Mouse (Mus musculus) T-helper 1 cell (primary cell): Measurements from ENCODE around the gene H2-Q7.
"Not testable (repeated sequence)": the region's sequence is repeated elsewhere in the genome, so short reads cannot be mapped to it uniquely, and the experiment has no call there.

ENCODE experiments used
- in situ Hi-C: fragments of 300-600 bp; cut with MboI, MseI; formaldehyde crosslinking; loops from one replicate; pipeline ENCODE4 v1.15.1; 2025; ENCODE audit warnings: high pct_unique_total_duplicates

Gene H2-Q7

DNA sequence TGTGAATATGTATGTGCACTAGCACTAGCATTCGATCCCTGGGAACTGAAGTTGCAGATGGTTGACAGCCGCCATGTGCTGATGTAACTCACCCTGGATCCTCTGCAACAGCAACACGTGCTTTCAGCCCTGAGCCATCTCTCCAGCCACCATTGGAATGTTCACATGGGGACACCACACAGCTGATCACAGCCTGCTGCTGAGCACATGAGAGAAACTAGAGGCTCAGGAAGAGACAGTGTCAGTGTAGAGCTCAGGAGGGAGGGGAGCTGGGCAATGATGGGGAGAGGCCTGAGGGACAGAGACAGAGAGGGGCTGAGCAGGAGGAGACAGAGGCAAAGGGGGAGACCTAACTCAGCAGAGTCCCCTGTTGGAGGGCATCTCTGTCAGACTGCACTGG, 3.4 kb upstream of the H2-Q7 start:
- in situ Hi-C loops: not testable (repeated sequence)

DNA sequence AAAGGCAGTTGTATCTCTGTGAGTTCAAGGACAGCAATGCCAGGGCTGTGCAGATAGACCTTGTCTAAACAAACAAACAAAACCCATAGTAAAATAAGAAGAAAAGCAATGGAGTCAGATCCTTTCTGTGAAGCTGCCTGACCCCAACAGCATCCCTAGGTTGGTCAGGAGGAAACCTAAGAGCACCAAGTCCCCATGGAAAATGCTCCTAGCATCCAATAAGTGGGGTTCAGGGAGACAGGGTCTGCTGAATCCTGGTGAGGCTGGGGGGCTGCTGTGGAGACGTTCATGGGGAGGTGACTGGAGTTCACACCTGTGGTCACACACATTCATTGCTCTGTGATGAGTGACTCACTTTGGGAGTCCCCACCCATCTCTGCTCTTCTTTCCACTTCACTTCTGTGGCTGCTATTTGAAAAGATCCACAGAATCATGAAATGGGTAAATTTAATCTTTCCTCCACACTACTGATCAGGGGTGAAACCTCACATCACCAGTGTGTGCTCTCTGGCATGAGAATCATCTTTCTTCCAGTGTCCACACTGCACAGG, 1.5 kb upstream of the H2-Q7 start:
- in situ Hi-C loops: not testable (repeated sequence)

DNA sequence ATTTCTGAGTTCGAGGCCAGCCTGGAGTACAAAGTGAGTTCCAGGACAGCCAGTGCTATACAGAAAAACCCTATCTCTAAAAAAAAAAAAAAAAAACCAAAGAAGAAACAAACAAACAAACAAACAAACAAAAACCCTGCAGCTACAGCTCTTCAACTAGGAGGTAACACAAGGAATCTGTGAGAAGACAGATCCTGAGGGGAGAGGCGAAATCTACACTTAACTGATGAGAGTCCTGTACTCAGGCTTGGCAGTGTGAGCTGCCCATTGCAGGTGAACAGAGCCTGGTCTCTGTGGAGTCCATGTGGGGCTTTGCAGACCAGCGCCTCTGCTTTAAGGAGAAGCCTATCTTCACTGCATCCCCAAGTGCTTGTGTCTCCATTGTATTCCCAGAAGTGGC, 560 bp upstream of the H2-Q7 start:
- in situ Hi-C loops: not testable (repeated sequence)

DNA sequence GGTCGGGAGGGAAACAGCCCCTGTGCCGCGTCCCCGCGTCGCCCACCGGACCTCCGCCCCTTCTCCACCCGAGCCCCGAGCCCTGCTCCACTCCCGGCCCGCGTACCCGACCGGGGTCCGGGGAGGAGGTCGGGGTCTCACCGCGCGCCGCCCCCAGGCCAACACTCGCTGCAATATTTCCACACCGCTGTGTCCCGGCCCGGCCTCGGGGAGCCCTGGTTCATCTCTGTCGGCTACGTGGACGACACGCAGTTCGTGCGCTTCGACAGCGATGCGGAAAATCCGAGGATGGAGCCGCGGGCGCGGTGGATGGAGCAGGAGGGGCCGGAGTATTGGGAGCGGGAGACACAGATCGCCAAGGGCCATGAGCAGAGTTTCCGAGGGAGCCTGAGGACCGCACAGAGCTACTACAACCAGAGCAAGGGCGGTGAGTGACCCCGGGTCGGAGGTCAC, 366 bp downstream of the H2-Q7 start:
- in situ Hi-C loops: not testable (repeated sequence)

DNA sequence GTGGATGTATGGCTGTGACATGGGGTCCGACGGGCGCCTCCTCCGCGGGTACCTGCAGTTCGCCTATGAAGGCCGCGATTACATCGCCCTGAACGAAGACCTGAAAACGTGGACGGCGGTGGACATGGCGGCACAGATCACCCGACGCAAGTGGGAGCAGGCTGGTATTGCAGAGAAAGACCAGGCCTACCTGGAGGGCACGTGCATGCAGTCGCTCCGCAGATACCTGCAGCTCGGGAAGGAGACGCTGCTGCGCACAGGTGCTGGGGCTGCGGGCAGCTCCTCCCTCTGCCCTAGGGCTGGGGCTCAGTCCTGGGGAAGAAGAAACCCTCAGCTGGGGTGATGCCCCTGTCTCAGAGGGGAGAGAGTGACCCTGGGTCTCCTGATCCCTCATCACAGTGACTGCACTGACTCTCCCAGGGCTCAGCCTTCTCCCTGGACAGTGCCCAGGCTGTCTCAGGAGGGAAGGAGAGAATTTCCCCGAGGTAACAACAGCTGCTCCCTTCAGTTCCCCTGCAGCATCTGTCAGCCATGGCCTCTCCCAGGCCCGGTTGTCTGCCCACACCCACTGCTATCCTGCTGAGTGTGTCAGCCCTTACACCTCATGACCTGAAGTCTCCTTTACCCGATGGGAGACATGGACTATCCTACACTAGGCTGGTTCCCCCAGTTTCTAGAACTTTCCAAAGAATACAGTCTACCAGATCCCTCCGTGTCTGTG, 1.1 kb downstream of the H2-Q7 start:
- in situ Hi-C loops: loop anchor here (5.0 kb wide), 1 partner anchor 43 kb away; no protein-coding TSS in a partner anchor

DNA sequence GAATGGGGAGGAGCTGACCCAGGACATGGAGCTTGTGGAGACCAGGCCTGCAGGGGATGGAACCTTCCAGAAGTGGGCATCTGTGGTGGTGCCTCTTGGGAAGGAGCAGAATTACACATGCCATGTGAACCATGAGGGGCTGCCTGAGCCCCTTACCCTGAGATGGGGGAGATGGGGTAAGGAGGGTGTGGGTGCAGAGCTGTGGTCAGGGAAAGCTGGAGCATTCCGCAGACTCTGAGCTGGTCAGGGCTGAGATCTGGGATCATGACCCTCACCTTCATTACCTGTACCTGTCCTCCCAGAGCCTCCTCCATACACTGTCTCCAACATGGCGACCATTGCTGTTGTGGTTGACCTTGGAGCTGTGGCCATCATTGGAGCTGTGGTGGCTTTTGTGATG, 3.4 kb downstream of the H2-Q7 start:
- in situ Hi-C loops: loop anchor here (5.0 kb wide), 1 partner anchor 45 kb away; no protein-coding TSS in a partner anchor

DNA sequence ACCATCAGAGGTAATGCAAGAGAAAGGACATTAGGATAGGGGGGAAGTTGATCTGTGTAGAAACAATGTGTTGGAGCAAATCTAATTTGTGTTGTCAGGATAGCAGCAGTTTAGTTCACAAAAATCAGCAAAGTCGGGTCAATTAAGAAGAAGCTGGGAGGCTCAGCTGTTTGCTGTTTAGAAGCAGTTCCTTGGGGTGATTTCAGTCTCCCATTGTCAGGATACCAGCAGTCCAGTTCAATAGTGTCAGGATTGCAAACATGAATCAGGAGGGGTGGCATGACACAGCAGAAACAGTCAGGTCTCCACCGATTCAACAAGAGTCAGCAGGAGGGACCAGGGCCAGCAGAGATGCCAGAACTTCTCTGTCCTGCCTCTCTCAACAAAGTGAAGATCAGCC, 5.6 kb downstream of the H2-Q7 start:
- in situ Hi-C loops: loop anchor here (5.0 kb wide), 1 partner anchor 47 kb away; no protein-coding TSS in a partner anchor

DNA sequence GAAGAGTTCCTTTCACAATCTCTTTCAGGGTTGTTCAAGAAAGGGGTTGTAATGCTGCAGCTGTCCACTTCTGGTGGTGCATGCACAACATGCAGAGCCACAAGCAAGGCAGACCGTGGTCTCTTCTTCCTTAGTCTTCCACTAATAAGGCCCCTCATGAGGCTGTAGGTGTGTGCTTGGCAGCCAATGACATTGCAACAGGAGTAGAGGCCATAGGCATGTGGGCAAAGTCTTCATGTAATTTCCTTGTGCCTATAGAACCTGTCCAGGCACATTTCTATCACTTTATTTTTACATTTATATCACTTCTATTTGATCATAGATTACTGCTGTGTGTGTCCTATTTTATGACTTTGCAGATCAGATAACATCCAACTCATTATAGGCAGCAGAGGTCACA, 19.3 kb downstream of the H2-Q7 start:
- in situ Hi-C loops: loop anchor here (5.0 to 10.0 kb wide), 2 partner anchors 36 to 153 kb away; partner anchors contain the start of gene H2-Q6

DNA sequence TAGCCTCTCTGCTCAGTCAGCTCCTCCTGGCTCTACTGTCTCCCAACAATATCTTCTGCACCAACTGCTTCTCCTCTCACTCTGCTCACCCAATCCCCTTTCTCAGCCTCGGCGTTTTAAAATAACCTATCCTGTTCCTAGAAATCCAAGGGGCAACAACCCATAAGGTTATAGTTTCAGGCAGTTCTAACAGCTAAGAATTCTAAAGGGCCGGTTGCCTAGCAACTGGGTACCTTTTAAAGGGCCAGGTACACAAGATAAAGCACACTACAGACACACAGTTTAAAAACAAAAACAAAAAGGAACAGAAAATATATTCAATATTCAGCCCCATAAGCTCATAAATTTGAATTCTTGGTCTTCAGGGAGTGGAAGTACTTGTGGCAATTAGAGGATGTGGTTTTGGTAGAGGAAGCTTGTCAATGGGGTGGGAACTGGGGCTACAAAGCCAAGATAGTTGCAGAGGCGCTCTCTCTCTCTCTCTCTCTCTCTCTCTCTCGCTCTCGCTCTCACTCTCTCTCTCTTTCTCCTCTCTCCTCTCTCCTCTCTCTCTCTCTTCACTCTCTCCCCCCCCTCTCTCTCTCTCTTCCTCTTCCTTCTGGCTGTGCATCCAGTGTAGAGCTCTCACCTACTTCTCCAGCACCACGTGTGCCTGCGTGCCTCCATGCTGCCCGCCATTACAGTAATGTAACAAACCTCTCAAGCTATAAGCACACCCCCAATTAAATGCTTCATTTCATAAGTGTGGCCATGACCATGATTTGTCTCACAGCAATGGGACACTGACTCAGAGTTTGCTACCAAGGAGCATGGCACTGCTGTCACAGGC, 21.8 kb downstream of the H2-Q7 start:
- in situ Hi-C loops: not testable (repeated sequence)

DNA sequence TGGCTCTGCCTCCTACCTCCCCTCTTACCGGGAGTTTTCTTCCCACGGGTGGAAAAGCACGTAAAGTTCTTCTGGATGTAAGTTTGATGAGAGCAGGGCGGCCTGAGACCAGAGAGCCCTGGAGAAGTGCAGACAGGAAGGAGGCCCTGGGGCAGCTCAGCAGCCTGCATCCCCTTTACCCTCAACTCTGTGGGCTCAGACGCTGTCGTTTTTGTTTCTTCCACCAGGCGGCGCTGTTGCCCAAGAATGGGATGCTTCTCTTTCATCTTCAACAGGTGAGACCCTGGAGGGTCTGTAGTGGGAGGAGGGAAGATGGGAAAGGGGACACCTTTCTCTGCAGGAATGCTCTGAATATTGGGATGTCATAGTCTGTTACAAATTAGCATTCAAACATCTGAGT, 26.7 kb downstream of the H2-Q7 start:
- in situ Hi-C loops: not testable (repeated sequence)

DNA sequence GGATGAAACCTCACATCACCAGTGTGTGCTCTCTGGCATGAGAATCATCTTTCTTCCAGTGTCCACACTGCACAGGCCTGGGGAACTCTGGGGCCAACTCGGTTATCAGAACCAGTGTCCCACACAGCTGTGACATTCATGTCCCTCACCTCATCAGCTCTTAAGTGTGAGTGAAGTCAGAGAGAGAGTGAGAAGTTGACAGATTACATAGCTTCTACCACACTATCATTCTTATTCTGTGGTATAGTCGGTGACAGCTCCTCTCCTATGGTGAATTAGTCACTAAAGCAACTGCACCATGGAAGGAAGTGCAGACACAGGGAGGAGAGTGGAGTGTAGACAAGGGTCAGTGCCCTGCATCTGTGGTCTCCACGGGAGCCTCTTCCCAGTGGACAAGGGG, 30.0 kb downstream of the H2-Q7 start:
- in situ Hi-C loops: not testable (repeated sequence)

DNA sequence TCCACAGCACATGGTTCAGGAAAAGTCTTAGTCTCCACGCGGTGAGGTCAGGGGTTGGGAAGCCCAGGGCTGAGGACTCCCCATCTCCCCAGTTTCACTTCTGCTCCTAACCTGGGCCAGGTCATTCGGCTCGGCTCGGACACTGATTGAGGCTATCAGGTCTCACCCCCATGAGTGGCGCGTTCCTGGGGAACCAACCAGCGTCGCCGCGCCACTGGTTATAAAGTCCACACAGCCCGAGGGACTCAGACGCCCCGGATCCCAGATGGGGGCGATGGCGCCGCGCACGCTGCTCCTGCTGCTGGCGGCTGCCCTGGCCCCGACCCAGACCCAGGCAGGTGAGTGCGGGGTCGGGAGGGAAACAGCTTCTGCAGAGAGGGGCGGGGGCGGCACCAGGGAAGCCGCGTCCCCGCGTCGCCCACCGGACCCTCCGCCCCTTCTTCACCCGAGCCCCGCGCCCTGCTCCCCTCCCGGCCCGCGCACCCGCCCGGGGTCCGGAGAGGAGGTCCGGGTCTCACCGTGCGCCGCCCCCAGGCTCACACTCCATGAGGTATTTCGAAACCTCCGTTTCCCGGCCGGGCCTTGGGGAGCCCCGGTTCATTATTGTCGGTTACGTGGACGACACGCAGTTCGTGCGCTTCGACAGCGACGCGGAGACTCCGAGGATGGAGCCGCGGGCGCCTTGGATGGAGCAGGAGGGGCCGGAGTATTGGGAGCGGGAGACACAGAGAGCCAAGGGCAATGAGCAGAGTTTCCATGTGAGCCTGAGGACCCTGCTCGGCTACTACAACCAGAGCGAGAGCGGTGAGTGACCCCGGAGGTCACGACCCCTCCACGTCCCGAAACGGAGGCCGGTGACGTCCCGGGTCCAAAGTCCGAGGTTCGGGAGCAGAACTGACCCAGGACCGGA, 31.1 kb downstream of the H2-Q7 start, which contains the start of gene H2-Q10:
H2-Q10 (plus strand) TSS at position 248 of the 910 bp plus-strand sequence.
- in situ Hi-C loops: loop anchor here (5.0 kb wide), 3 partner anchors 42 to 1473 kb away; no protein-coding TSS in a partner anchor

DNA sequence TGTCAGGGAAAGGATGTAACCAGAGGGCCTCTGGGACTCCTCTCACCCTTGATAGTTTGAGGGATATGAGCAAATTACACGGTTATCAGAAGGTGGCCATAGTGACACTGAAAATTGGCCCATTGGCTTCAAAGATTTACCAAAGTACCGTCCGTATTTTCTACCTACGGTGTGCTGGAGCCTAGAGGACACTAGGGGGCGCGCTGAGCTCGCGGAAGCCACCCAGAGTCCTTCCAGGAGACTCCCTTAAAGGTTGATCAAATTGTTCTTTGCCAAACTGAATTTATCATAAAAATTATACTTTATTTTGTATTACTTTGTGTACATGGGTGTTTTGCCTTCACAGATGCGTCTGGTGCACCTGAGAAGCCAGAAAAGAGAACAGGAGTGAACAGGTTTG, 45.1 kb downstream of the H2-Q7 start:
- in situ Hi-C loops: no loop called here

DNA sequence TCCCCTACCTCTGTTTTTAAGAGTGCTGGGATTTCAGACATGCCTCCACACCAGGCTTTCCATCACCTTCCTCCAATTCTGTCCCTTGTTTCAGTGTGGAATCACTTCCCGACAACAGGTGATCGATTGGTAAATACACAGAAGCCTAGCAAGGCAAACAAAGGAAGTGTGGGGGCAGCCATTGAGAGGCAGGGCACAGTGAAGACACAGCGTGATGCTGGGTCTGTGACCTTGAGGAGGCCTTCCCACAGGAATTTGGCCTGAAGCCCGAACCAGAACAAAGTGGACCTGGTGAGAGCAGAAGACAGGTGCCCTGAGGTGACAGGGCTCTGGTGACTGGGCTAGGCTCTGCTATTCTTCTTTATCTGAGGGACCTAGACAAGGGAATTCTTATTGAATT, 46.7 kb downstream of the H2-Q7 start:
- in situ Hi-C loops: no loop called here

DNA sequence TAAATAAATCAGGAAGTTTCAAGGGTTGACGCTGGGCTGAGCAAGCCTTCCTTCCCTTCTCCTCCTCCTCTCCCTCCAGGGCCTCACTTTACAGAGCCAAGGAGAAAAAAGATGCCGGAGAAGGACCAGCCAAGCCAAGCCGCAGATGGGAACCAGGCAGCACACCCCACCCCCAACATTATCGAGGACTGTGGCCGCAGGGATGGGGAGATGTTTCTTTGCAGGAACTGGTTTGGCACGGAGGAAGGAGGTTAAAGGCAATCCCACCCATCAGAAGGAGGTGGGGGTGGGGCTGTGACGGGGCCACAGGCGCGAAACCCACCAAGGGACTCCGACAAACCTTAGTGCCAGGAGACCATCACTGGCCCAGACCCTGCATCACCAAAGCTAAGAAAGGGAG, 47.8 kb downstream of the H2-Q7 start:
- in situ Hi-C loops: no loop called here

DNA sequence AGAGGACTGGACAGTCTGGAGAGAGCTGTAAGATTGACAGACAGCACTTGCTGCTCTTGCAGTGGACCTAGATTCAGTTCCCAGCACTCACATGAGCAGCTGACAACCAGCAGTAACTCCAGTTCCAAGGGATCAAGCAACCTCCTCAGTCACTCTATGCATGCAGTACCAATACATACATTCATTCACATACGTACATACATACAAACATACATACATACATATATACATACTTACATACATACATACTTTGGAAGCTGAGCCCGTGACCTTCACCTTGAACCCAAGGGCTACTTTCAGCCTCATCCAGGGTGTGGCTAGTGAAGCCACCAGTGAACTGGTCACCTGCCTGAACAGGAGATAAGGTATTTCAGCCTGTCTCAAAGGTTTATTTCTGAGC, 49.1 kb downstream of the H2-Q7 start:
- in situ Hi-C loops: no loop called here

DNA sequence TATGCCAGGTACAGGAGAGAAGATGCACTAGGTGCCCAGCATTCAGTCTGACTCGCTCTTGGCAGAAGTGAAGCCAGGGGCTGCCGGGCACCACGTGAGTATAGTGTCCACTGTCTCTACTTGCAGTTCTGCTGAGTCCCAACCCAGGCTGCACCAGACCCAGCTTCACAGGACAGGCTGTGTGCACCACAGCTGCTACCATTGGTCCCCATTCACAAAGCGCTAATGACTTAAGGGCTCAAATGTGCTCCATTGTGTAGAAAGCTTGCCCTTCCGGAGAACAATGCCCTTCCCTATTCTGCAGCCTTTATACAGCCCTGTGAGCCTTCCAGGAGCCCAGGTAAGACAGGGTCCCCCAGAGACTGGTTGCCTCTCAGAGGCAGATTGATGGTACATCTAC, 51.4 kb downstream of the H2-Q7 start:
- in situ Hi-C loops: no loop called here
